Mouse (Mus musculus): Measurements from ENCODE around the gene Sgip1.

The Sgip1 gene

DNA sequence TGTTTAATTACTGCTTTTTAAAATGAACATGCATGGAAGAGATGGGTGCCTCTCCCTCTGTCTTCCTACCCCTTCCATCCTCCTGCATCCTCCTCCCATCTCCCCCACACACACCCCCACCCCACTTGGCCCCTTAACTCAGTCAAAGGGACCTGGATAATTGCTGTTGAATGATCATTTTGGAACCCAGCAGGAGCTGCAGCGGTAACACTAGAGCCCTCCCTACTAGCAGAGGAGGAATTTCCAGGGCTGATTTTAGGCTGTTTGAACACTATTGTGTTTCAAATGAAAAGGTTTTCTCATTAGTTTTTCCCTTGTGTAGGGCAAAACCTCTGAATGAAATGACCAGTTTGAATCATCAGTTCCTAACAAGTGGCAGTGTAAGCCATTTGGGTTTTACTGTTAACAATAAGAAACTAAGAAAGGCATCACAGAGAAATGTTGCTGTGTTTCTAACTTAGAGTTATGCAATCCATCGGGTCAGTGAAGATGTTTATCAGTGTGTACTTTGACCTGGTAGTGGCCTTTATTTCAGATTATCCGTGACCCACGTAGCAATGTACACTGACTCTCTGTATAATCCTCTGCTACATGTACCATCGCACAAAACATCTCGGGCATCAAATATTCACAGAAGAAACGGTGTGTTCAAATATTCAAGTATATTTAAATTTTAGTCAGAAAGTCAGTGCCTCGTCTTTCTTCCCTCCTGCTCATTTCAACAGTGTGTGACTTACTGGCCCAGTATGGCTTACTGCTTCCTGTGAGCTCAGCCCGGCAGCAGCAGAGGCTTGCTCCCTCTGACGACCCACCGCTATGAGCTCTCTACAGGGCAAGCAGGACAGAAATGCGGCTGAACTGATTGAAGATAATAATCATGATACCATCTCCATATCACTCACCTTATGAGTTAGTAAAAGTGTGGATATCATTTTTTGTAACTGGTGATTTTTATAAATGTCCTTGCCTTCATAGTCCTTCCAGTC, 235.5 kb downstream of the Sgip1 start:
- DNase-seq (ENCODE audit: low read depth): no peak

DNA sequence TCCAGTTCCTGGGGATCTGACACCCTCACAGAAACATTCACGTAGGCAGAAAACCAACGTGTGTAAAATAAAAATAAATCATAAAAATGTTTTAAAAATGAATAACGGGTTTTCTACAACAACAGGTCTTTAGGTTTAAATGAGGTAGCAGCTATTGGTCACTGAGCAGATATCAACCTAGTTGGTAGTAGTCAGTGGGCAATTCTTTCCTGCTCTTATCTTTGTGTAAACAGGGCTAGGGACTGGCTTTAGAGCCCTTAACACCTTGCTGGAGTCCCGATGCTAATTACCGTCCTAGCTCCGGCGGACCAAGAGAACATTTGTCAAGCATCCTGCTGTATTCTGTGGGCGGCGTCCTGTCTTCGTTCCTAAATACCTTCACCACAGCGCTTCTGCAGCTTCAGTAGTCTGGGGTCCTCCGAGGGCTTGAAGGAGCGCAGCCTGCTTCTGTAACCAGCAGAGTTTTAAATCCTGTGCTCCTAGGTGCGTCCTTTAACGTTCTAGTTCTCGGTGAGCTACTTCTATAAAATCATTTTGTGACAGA, 236.8 kb downstream of the Sgip1 start:
- no peak for DNase-seq (ENCODE audit: low read depth)

DNA sequence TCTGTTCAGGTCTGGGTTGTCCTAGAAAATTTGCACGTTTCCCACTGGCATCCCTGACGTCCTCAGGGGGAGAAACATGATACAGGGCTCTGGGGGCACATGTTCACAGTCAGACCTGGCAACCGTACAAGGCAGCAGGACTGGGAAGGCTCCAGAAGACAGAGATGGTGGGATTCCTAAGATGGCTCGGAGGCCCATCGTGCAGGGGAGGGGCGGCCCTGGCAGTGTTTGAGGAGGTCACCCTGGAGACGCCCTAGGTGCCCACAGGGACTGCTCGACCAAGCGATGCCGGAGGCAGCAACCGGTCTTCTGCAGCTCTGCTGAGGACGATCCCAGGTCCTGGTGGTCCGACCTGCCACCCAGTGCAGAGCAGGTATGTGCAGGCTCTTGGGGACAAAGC, 237.3 kb downstream of the Sgip1 start, which contains the start of gene Tctex1d1:
Tctex1d1 (plus strand) TSS at position 167 of the 400 bp plus-strand sequence.
- no peak for DNase-seq (ENCODE audit: low read depth)

DNA sequence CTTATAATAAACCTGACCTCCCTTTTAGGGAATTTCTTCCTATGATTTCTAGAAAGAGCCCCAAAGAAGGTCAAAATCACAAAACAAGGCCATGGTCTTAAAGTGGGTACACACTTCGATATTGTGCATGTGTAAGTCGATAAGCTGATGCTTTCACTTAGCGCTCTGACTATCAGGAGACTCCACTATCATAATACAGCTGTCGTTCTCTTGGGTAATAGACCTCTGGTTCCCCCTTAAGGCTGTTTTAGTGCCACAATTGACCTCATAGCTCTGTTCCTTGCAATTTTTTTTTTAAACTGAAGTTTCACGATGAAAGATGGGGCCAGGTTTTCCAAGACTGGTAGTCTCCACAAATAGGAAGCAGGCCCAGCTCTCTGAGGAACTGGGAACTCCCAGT, 238.3 kb downstream of the Sgip1 start:
- DNase-seq (ENCODE audit: low read depth): no peak

DNA sequence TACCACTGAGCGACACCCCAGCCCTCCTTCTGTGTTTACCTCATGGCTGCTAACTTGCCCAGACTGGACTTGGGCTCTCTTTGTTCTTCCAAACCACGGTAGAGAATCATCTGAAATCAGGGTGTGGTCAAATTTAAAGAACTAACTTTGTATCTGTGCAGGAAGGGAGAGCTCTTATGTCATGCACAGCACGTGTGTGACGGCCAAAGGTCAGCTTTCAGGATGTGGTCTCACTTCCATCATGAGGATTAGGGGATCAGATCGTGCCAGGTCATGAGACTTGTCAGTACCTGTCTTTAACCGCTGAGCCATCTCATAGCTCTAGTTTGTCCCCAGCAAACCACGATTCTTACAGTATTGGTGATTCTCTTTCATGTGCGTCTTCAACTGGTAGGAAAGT, 240.6 kb downstream of the Sgip1 start:
- peak; percentile 36 for DNase-seq (ENCODE audit: low read depth)

DNA sequence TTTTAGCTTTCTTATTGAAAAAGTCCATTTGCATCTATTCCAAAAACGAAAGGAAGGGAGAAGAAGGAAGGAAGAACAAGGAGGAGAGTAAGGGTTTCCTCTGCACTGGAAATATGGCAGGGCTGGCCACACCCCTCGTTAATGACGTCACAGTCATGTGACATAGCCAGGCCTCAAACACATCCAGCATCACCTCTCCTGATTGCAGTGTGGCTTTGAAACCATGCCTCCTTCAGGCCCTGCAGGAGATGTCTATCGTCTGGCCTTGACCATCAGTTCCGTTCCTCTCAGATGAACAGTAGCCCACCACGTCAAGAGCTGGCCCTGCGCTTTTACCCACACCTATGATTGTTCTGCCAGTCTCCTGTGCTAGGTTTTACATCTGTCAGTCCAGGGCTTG, 245.1 kb downstream of the Sgip1 start:
- peak; percentile 76 for DNase-seq (ENCODE audit: low read depth)

DNA sequence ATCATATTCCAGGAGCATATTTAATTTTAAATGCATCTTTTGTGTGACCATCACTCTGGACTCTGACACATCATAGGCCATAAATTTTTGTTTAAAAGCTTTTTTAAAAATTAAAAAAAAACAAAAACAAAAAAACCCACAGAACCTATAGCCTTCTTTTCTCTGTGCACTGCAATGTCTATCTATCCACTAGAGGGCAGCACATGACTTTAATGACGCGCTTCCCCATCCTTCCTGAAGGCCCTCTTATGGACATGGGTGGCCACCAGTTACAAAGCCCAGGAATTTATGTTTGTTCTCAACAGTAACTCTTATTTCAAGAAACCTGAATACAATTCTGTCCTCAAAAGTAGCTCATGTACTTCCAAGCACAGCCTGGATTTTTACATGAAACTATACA, 245.8 kb downstream of the Sgip1 start:
- DNase-seq (ENCODE audit: low read depth): peak; percentile 81

DNA sequence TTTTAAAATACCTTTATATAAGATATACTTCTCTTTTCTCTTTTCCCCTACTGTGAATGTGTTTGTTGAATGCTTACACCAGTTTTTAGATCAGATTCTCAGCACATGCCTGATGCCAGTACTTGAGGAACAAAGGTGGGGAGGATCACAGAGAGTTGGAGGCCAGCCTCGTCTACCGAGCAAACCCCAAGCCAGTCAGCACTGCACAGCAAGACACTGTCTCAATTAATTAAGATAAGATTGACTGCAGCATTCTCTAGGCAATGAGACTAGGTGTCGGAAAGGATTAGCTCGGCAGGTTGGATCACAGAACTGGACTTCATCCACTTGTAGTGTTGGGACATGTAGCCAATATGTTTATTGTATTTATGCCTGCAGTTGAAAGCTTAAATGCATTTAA, 246.2 kb downstream of the Sgip1 start:
- DNase-seq (ENCODE audit: low read depth): no peak

DNA sequence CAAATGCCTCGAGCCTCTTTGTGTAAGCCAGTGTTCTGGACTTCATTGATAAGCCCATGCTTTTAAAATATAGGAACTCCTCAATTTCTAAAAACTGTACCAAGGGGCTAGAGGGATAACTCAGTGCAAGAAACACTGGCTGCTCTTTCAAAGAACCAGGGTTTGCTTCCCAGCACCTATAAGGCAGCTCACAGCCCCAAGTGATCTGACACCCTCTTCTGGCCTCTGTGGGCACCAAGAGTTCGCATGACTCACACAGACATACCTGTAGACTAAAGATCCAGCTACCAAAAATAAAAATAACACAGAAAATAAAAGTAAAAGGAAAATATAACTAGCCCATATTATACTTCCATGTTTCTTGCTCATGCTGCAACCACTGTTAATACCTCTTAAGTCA, 246.7 kb downstream of the Sgip1 start:
- no peak for DNase-seq (ENCODE audit: low read depth)

DNA sequence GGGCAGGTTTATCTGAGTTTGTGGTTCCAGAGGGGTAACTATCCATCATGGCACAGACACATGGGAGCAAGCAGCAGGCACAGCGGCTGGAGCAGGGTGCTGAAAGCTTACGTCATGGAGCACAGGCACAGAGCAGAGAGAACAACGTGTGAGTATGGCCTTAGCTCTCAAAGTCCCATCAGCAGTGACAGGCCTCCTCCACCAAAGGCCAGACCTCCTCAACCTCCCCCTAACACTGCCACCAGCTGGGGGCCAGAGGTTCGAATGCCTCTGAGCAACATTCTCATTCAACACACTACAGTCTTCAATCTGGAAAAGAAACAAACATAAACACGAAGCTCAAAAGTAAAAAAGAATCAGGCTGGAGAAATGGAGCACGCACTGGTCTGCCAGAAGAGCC, 247.4 kb downstream of the Sgip1 start:
- no peak for DNase-seq (ENCODE audit: low read depth)

DNA sequence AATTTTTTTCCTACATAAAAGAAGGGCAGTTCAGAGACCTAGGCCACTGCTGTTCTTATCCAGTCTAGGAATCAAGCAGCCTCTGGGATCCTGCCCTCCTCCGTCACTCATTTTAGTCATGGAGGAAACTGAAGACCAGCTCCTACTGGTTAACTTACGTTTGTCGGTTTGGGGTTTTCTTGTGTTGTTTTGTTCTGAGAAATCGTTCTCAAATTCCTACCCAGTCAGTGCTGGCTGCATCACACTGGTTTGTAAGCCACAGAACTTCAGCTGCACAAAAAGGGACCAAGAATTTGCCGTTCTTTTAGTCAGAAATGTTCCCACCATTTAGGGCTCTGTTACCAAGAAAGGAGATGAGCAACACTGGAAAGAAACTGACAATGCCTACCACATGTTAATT, 248.3 kb downstream of the Sgip1 start:
- no peak for DNase-seq (ENCODE audit: low read depth)

DNA sequence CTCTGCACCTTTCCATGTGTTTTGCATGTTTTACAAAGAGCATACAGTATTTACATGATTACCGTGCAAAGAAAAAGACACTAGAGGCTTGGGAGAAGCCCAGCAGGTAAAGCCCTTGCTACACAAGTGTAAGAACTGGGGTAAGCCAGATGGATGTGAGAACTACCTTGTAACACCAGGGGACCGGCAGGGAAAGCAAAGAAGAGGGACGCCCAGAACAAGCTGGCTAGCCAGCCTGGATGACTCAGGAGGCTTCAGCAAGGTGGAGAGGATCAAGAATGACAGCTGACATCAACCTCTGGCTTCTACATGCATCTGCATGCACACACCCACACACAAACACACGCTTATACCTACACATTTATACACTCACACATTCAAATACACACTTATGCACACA, 248.9 kb downstream of the Sgip1 start:
- DNase-seq (ENCODE audit: low read depth): no peak

DNA sequence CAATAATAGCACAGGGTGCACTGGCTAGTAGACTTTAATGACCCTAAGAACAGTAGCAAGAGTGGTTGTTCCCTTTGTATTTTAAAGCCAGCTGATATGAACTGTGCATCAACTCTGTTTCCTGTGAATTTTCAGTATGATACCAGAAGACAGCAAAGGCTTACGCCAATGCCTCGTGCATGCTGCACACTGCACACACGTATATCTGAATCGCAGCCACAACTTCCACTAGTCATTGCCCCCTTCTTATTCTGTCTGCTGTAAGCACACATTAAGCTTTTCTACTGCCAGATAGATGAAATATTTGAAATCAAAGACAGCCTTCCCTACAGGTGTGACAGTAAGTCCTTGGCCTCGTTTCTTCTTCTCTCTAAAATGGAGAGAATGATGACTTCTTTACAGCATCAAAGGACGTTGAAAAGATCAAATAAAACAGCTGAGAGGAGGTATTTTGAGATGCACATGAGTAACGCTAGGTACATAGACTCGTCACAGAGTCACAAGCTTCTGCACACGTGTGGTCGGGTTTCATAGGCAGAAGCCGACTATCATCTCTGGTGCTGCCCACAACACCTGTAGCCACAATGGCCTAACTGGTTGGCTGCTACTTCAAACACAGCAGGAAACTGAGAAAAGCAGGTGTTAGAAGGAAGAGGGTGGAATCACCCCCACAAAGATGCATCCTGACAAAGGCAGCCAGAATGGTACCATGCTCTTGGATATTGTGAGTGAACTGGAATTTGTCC, 249.7 kb downstream of the Sgip1 start:
- no peak for DNase-seq (ENCODE audit: low read depth)

DNA sequence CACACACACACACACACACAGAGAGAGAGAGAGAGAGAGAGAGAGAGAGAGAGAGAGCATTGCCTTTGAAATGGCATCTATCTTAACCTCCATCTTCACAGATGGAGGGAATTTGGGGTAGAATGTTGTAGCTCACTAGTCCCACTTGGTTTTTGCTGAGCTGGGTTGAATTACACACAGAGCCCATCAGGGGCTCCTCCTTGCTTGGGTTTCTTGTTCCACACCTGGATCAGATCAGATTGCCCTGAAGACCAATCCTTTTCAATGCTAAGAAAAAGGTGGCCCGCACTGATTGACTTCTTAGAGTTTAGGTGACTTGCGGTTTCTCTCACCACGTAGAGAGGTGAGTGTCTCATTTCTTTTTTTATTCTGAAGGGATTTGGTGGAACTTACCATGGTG, 250.6 kb downstream of the Sgip1 start:
- DNase-seq (ENCODE audit: low read depth): no peak

DNA sequence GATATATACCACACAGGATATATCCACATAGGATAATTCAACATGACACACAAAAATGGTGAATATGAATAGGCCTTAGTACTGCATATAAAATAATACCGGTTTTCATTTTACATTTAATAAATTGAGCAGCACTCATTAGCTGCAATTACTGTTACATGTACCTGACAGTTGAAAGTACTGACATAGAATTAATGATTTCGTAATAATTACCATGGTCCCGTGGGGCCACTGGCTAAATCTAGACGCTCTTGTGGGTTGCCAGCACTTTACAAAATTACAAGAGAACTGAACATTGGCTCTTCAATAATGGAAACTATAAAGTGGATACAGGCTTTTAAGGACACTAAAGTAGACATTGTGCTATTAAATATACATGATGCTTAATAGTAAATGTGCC, 263.6 kb downstream of the Sgip1 start:
- DNase-seq (ENCODE audit: low read depth): no peak

DNA sequence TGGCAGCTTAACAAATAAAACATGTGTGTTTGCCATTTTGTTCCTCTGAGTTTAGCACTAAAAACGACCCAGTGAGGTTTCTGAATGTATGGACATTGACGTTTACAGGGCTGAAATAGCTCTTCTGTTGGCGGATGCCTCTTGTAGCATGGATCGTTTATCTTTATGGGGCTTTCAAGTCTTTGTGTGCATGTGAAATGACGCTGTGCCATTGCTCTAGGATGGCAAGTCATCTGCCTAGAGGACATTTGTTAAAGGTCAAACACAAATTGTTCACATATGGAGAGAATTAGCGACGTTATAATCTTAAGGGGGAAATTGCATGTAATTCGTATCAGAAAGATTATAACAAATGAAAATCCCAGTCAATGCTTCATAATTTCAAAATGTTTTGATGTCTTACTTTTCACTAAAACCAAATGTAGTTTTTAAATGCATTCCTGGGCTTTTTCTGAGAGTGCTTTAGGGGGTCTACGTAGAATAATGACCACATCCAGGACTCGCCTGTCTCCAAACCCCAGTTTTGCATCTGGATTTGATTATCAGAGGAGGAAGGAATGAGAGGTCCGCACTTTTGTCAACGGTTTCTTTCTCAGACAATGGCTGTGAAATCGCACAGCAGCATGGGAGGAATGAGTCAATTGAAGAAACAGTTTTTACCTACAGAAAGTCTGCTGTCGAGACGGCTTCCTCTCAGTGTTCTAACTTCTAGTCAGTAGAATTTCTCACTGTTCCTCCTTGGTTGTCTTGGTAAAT, 264.3 kb downstream of the Sgip1 start:
- DNase-seq (ENCODE audit: low read depth): no peak

DNA sequence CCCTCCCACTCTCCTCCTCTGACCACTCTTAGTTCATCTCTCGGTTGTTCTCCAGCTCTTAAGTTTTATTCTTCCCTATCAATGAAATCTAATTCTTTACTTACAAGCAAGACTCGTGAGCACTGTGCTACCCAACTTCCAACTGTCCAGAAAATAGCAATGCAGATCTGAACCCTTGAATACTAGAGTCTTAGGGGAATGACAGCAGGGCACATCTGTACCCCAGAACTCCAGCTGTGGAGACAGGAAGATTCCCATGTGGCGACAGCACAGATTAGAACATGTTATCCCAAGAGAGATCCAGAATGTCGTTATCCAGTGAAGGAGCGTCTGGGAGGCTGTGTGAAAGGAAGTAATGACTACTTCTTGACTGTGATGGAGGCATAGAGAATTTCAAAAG, 265.2 kb downstream of the Sgip1 start:
- no peak for DNase-seq (ENCODE audit: low read depth)

DNA sequence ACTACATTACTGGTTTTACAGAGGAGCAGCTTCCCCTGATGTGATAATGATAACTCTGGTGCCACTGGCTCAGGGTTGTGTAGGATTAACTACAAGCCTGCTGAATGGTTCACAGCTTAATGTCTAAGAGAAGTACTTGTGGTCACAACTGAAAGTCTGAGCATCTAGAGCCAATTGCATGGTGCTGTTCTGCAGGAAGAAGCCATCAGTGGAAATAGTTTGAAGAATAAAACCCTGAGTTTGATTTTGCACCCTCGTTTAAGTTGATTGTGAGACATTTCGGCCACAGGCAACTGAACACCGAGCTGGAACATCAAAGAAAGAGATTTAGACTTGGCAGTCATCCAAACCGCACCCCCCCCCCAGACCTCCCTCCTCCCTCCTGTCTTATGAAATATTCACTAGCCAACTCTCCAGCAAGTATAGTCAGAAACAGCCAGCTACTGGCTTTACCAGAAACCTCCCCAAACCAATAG, 265.9 kb downstream of the Sgip1 start:
- DNase-seq (ENCODE audit: low read depth): peak; percentile 84

DNA sequence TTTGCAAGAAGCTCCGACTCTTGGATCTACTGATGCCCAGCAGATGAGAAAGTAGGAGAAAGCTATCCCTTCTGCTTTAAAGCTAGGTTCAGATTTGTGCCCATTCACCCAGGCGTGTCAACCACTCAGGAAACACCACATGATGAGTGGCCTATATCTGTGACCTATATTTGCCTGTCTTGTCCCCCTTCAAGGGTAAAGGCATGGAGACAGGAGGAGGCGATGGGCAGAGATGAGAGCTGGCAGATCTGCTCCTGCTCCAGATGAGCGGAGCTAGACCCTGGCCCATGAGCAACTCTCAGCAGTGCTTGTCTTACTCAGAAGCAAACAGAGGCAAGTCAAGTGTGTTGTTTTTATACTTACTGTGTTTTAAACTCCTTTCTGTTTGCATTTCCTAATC, 269.6 kb downstream of the Sgip1 start:
- DNase-seq (ENCODE audit: low read depth): no peak

DNA sequence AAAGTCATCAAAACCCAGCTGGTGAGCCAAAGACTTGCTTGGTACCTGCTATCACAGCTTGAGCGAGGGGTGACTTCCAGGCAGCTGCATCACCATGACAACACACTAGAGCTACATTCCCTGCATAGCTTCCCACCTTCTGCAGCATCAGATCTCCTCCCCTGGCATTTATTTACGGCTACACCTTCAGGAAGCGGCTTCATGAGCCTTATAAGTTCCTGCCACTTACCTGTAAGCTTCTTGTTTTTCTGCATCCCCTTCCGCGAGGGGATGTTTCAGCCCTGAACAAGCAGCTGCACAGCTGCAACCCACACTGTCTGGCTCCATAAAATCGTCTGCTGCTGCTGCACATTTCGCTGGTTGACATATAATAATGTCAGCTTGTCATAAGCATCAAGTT, 270.7 kb downstream of the Sgip1 start:
- DNase-seq (ENCODE audit: low read depth): no peak

DNA sequence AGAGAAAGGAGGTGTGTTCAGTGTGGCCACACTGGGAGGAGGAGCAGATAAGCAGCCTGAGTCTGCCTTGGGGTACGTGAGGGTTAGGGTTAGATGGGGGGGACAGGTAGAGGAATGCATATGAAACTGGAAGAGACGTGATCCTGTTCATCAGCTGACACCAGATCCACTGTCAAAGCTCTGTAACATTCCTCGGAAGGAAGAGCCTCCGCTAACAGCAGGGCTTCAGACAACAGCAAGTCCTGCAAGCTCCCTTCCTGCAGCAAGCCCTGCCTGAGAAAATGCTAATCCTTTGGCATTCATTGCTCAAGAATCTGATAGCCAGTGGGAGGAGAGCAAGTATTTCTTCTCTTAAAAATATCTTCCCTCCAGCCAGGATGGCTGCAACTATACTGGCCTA, 272.4 kb downstream of the Sgip1 start:
- DNase-seq (ENCODE audit: low read depth): no peak
